Mouse (Mus musculus) testis, adult 2 months (tissue): ENCODE data around the gene Defa33.
"Not testable (repeated sequence)": the region's sequence is repeated elsewhere in the genome, so short reads cannot be mapped to it uniquely, and the experiment has no call there.

Experiments used
- CTCF ChIP-seq: fragments of 200-500 bp; IDR thresholded peaks from 2 replicates; pipeline ENCODE4 v1.5.1; 2012; ENCODE audit warnings: low read depth, mild to moderate bottlenecking, inconsistent platforms, low read length, moderate library complexity; ENCODE audit not compliant: control insufficient read depth, insufficient read depth, insufficient replicate concordance
- POLR2A ChIP-seq: fragments of 200-500 bp; IDR thresholded peaks from 2 replicates; pipeline ENCODE4 v1.6.1; 2012; ENCODE audit warnings: low read depth, mild to moderate bottlenecking, inconsistent platforms, low read length, moderate library complexity; ENCODE audit not compliant: control insufficient read depth

GRCm38 (mm10) chr8:21378215-21378614 is 13.4 kb upstream of the Defa33 start, which contains the start of gene Defa2:
- not testable (repeated sequence) for TF ChIP-seq POLR2A, CTCF
